Mouse (Mus musculus) embryonic facial prominence, embryonic 15.5 days (tissue): ENCODE data around the gene Itpr2. TPM values are rescaled to one million over a fixed set of nuclear protein-coding genes. Genes with fewer than 3 reads are reported as not detected.
A peak's percentile ranks its signal among the peaks of the same experiment; 100 is the strongest.

Source experiments
- ATAC-seq: fragments of 200-750 bp; cut with Nextera tagmentation; 2 replicates; pipeline ENCODE4 v1.8.0; 2017; ENCODE audit warnings: low read depth, moderate TSS enrichment; ENCODE audit not compliant: insufficient number of reproducible peaks, low FRiP score, low TSS enrichment
- H3K27ac ChIP-seq: fragments of 300-500 bp; sonication (generic); replicated peaks from 2 replicates; pipeline ENCODE4 v1.5.1; 2015; ENCODE audit warnings: mild to moderate bottlenecking, inconsistent platforms
- H3K27me3 ChIP-seq: fragments of 300-500 bp; sonication (generic); 2 replicates; pipeline ENCODE4 v1.6.1; 2015; ENCODE audit warnings: inconsistent platforms
- H3K36me3 ChIP-seq: fragments of 300-500 bp; sonication (generic); 2 replicates; pipeline ENCODE4 v1.6.1; 2015; ENCODE audit warnings: mild to moderate bottlenecking, inconsistent platforms
- H3K4me1 ChIP-seq: fragments of 300-500 bp; sonication (generic); 2 replicates; pipeline ENCODE4 v1.6.1; 2015; ENCODE audit warnings: inconsistent platforms
- H3K4me2 ChIP-seq: fragments of 300-500 bp; sonication (generic); replicated peaks from 2 replicates; pipeline ENCODE4 v1.6.1; 2015; ENCODE audit warnings: mild to moderate bottlenecking, inconsistent platforms
- H3K4me3 ChIP-seq: fragments of 300-500 bp; sonication (generic); replicated peaks from 2 replicates; pipeline ENCODE4 v1.5.1; 2015; ENCODE audit warnings: mild to moderate bottlenecking, inconsistent platforms
- H3K9ac ChIP-seq: fragments of 300-500 bp; sonication (generic); 2 replicates; pipeline ENCODE4 v1.6.1; 2015; ENCODE audit warnings: inconsistent platforms
- H3K9me3 ChIP-seq: fragments of 300-500 bp; sonication (generic); replicated peaks from 2 replicates; pipeline ENCODE4 v1.6.1; 2016; ENCODE audit warnings: inconsistent platforms
- whole genome bisulfite sequencing: fragments of 180-500 bp; shearing (Covaris S2); methylation state at CpG from one replicate; pipeline ENCODE4 v1.1.7; 2015; 5-methylcytosine and 5-hydroxymethylcytosine counted together
- polyA plus RNA-seq: library from polyadenylated mRNA; unstranded; fragments of >200 nt; fragmentation: Nextera tagmentation; extraction: Ambion mirVana; gene quantifications from 2 replicates; pipeline ENCODE4 v1.2.1, GENCODE M21; 2015

Itpr2 gene
- polyA plus RNA-seq, 1 experiment from 2014 or later: 13.3 TPM

- Histone ChIP-seq H3K4me1 (peaks cover 15% of the 10 kb centered on the region), H3K9ac (no peak overlapping the region), H3K27me3 (peaks cover 9% of the 10 kb centered on the region; the same call in 1 of the 2 replicates), H3K36me3 (no peaks in the 10 kb centered on the region), H3K27ac (no peak overlapping the region), H3K4me3 (no peak overlapping the region), H3K4me2 (no peak overlapping the region), H3K9me3 (no peaks in the 10 kb centered on the region)
- 82% methylated on average over 2 of the region's 2 CpGs for WGBS
- no peak for ATAC-seq
These were observed 2.4 kb upstream of the Itpr2 start for GRCm38 (mm10) chr6:146504459-146504858.

GRCm38 (mm10) chr6:146502856-146503255 lies 833 bp upstream of the Itpr2 start:
- Histone ChIP-seq H3K4me2 (peak overlapping the region; percentile 98), H3K9ac (no peak overlapping the region), H3K27me3 (peaks cover 9% of the 10 kb centered on the region; the same call in 1 of the 2 replicates), H3K9me3 (no peaks in the 10 kb centered on the region), H3K36me3 (no peaks in the 10 kb centered on the region), H3K4me1 (peaks cover 15% of the 10 kb centered on the region), H3K27ac (no peak overlapping the region), H3K4me3 (peak overlapping the region; percentile 78)
- 53% methylated on average over 3 of the region's 3 CpGs for WGBS
- ATAC-seq: no peak

- H3K4me3 ChIP-seq: peak overlapping the region; percentile 78
- peak overlapping the region; percentile 47 for H3K9ac ChIP-seq
- 2% methylated on average over 30 of the region's 30 CpGs for WGBS
- peak overlapping the region; percentile 71 for H3K27ac ChIP-seq
- H3K4me1 ChIP-seq: peaks cover 15% of the 10 kb centered on the region
- peak overlapping the region; percentile 98 for H3K4me2 ChIP-seq
- 0 out of 2 replicates have a peak, but pooled peaks have one; percentile 12 for ATAC-seq
- no peaks in the 10 kb centered on the region for H3K36me3 ChIP-seq
- H3K27me3 ChIP-seq: peaks cover 9% of the 10 kb centered on the region; the same call in 1 of the 2 replicates
- no peaks in the 10 kb centered on the region for H3K9me3 ChIP-seq
These were observed 632 bp downstream of the Itpr2 start for GRCm38 (mm10) chr6:146501316-146501865.

- Histone ChIP-seq H3K36me3 (no peaks in the 10 kb centered on the region), H3K9ac (no peak overlapping the region), H3K4me2 (peak overlapping the region; percentile 98), H3K4me1 (peaks cover 15% of the 10 kb centered on the region), H3K9me3 (no peaks in the 10 kb centered on the region), H3K4me3 (peak overlapping the region; percentile 78), H3K27ac (no peak overlapping the region), H3K27me3 (peaks cover 9% of the 10 kb centered on the region; the same call in 1 of the 2 replicates)
- ATAC-seq: no peak
- 71% methylated on average over 5 of the region's 5 CpGs for WGBS
These were observed 1.3 kb downstream of the Itpr2 start for GRCm38 (mm10) chr6:146500771-146501170.

- H3K27ac ChIP-seq: no peak overlapping the region
- no peak overlapping the region for H3K4me3 ChIP-seq
- H3K4me1 ChIP-seq: peaks cover 15% of the 10 kb centered on the region
- H3K9me3 ChIP-seq: no peaks in the 10 kb centered on the region
- peaks cover 9% of the 10 kb centered on the region; the same call in 1 of the 2 replicates for H3K27me3 ChIP-seq
- WGBS: 58% methylated on average over 6 of the region's 6 CpGs
- H3K36me3 ChIP-seq: no peaks in the 10 kb centered on the region
- 0 out of 2 replicates have a peak overlapping the region, but pooled peaks have one; percentile 4 for H3K4me2 ChIP-seq
- ATAC-seq: no peak
- H3K9ac ChIP-seq: no peak overlapping the region
These were observed 1.8 kb downstream of the Itpr2 start for GRCm38 (mm10) chr6:146500206-146500605.

GRCm38 (mm10) chr6:146499566-146499965 lies 2.5 kb downstream of the Itpr2 start:
- Histone ChIP-seq H3K9ac (no peak overlapping the region), H3K36me3 (no peaks in the 10 kb centered on the region), H3K4me3 (no peak overlapping the region), H3K27me3 (peaks cover 9% of the 10 kb centered on the region; the same call in 1 of the 2 replicates), H3K4me1 (peaks cover 15% of the 10 kb centered on the region), H3K27ac (no peak overlapping the region), H3K9me3 (no peaks in the 10 kb centered on the region), H3K4me2 (no peak overlapping the region)
- no peak for ATAC-seq
- 82% methylated on average over 4 of the region's 4 CpGs for WGBS

GRCm38 (mm10) chr6:146498416-146498815 lies 3.6 kb downstream of the Itpr2 start:
- H3K4me3 ChIP-seq: no peak overlapping the region

GRCm38 (mm10) chr6:146497866-146498265 lies 4.2 kb downstream of the Itpr2 start:
- no peak overlapping the region for H3K27ac ChIP-seq
- H3K4me3 ChIP-seq: no peak overlapping the region
- peaks cover 12% of the 10 kb centered on the region for H3K4me1 ChIP-seq
- no peak overlapping the region for H3K4me2 ChIP-seq
- no peaks in the 10 kb centered on the region; the same call in 1 of the 2 replicates for H3K27me3 ChIP-seq
- no peaks in the 10 kb centered on the region for H3K9me3 ChIP-seq
- no peaks in the 10 kb centered on the region for H3K36me3 ChIP-seq
- ATAC-seq: no peak
- 62% methylated on average over 4 of the region's 4 CpGs for WGBS
- no peak overlapping the region for H3K9ac ChIP-seq

More at GRCm38 (mm10) chr6:146498416-146498815, 3.6 kb downstream of the Itpr2 start:
- no peak for ATAC-seq
- 79% methylated on average over 3 of the region's 3 CpGs for whole genome bisulfite sequencing
- no peaks in the 10 kb centered on the region for H3K36me3 ChIP-seq
- no peaks in the 10 kb centered on the region for H3K9me3 ChIP-seq
- H3K4me1 ChIP-seq: peaks cover 15% of the 10 kb centered on the region
- H3K27me3 ChIP-seq: peaks cover 3% of the 10 kb centered on the region; the same call in 1 of the 2 replicates
- no peak overlapping the region for H3K9ac ChIP-seq
- no peak overlapping the region for H3K27ac ChIP-seq
- no peak overlapping the region for H3K4me2 ChIP-seq

- no peak overlapping the region for H3K27ac ChIP-seq
- peaks cover 9% of the 10 kb centered on the region for H3K4me1 ChIP-seq
- H3K4me3 ChIP-seq: no peak overlapping the region
- H3K4me2 ChIP-seq: no peak overlapping the region
- no peak overlapping the region for H3K9ac ChIP-seq
- no peaks in the 10 kb centered on the region for H3K36me3 ChIP-seq
- ATAC-seq: no peak
- H3K27me3 ChIP-seq: no peaks in the 10 kb centered on the region; the same call in 1 of the 2 replicates
- 74% methylated on average over 3 of the region's 3 CpGs for WGBS
- H3K9me3 ChIP-seq: no peaks in the 10 kb centered on the region
These were observed 4.6 kb downstream of the Itpr2 start for GRCm38 (mm10) chr6:146497435-146497834.

GRCm38 (mm10) chr6:146491680-146492079 lies 10.3 kb downstream of the Itpr2 start:
- no peak overlapping the region for H3K27ac ChIP-seq
- H3K27me3 ChIP-seq: no peaks in the 10 kb centered on the region
- H3K9me3 ChIP-seq: no peaks in the 10 kb centered on the region
- WGBS: 84% methylated on average over 2 of the region's 2 CpGs
- H3K4me2 ChIP-seq: no peak overlapping the region
- H3K9ac ChIP-seq: no peak overlapping the region
- no peak for ATAC-seq
- H3K4me3 ChIP-seq: no peak overlapping the region
- no peaks in the 10 kb centered on the region for H3K36me3 ChIP-seq
- H3K4me1 ChIP-seq: no peaks in the 10 kb centered on the region

GRCm38 (mm10) chr6:146490416-146490960 lies 11.5 kb downstream of the Itpr2 start:
- WGBS: 77% methylated on average over 9 of the region's 9 CpGs
- no peaks in the 10 kb centered on the region for H3K9me3 ChIP-seq
- H3K4me3 ChIP-seq: no peak overlapping the region
- no peak overlapping the region for H3K9ac ChIP-seq
- H3K36me3 ChIP-seq: no peaks in the 10 kb centered on the region
- no peaks in the 10 kb centered on the region for H3K4me1 ChIP-seq
- H3K27ac ChIP-seq: no peak overlapping the region
- no peaks in the 10 kb centered on the region for H3K27me3 ChIP-seq
- ATAC-seq: no peak
- no peak overlapping the region for H3K4me2 ChIP-seq
